Mouse (Mus musculus) neural tube, embryonic 13.5 days (tissue): ENCODE results near the gene Epb42. TPM values are rescaled to one million over a fixed set of nuclear protein-coding genes. Genes with fewer than 3 reads are reported as not detected.
"Not testable (repeated sequence)": the region's sequence is repeated elsewhere in the genome, so short reads cannot be mapped to it uniquely, and the experiment has no call there.

ENCODE experiments used
- ATAC-seq: fragments of 200-750 bp; cut with Nextera tagmentation; 2 replicates; pipeline ENCODE4 v1.8.0; 2017; ENCODE audit warnings: low read depth, mild to moderate bottlenecking, moderate TSS enrichment, moderate library complexity
- H3K27ac ChIP-seq: fragments of 300-500 bp; sonication (generic); replicated peaks from 2 replicates; pipeline ENCODE4 v1.5.1; 2015; ENCODE audit warnings: moderate library complexity, mild to moderate bottlenecking, inconsistent platforms
- H3K27me3 ChIP-seq: fragments of 300-500 bp; sonication (generic); 2 replicates; pipeline ENCODE4 v1.6.1; 2015; ENCODE audit warnings: mild to moderate bottlenecking, inconsistent platforms
- H3K36me3 ChIP-seq: fragments of 300-500 bp; sonication (generic); 2 replicates; pipeline ENCODE4 v1.6.1; 2015; ENCODE audit warnings: mild to moderate bottlenecking, inconsistent platforms
- H3K4me1 ChIP-seq: fragments of 300-500 bp; sonication (generic); replicated peaks from 2 replicates; pipeline ENCODE4 v1.6.1; 2015; ENCODE audit warnings: inconsistent platforms
- H3K4me2 ChIP-seq: fragments of 300-500 bp; sonication (generic); 2 replicates; pipeline ENCODE4 v1.6.1; 2015; ENCODE audit warnings: inconsistent platforms, mild to moderate bottlenecking, moderate library complexity
- H3K4me3 ChIP-seq: fragments of 300-500 bp; sonication (generic); 2 replicates; pipeline ENCODE4 v1.5.1; 2015; ENCODE audit warnings: mild to moderate bottlenecking, inconsistent platforms
- H3K9ac ChIP-seq: fragments of 300-500 bp; sonication (generic); 2 replicates; pipeline ENCODE4 v1.6.1; 2015; ENCODE audit warnings: moderate library complexity, mild to moderate bottlenecking, inconsistent platforms
- H3K9me3 ChIP-seq: fragments of 300-500 bp; sonication (generic); 2 replicates; pipeline ENCODE4 v1.6.1; 2016; ENCODE audit warnings: inconsistent platforms
- WGBS: fragments of 180-500 bp; shearing (Covaris S2); methylation state at CpG from one replicate; pipeline ENCODE4 v1.1.7; 2015; 5-methylcytosine and 5-hydroxymethylcytosine counted together
- polyA plus RNA-seq: library from polyadenylated mRNA; unstranded; fragments of >200 nt; fragmentation: Nextera tagmentation; extraction: Ambion mirVana; gene quantifications from 2 replicates; pipeline ENCODE4 v1.2.1, GENCODE M21; 2015

The Epb42 gene
- polyA plus RNA-seq, 1 experiment from 2014 or later: 1.0 TPM

GRCm38 (mm10) chr2:121041098-121041497 lies 4.2 kb upstream of the Epb42 start:
- no peak overlapping the region for H3K9ac ChIP-seq
- H3K4me3 ChIP-seq: no peak overlapping the region
- H3K27me3 ChIP-seq: no peaks in the 10 kb centered on the region
- no peaks in the 10 kb centered on the region for H3K4me1 ChIP-seq
- no peaks in the 10 kb centered on the region for H3K9me3 ChIP-seq
- no peak for ATAC-seq
- WGBS: 53% methylated on average over 5 of the region's 5 CpGs
- no peak overlapping the region for H3K4me2 ChIP-seq
- H3K27ac ChIP-seq: no peak overlapping the region
- H3K36me3 ChIP-seq: no peaks in the 10 kb centered on the region

GRCm38 (mm10) chr2:121039382-121039781 lies 2.5 kb upstream of the Epb42 start:
- Histone ChIP-seq H3K9ac (no peak overlapping the region), H3K36me3 (no peaks in the 10 kb centered on the region), H3K9me3 (no peaks in the 10 kb centered on the region), H3K27me3 (no peaks in the 10 kb centered on the region), H3K27ac (no peak overlapping the region), H3K4me3 (no peak overlapping the region), H3K4me2 (no peak overlapping the region), H3K4me1 (no peaks in the 10 kb centered on the region)
- ATAC-seq: no peak
- WGBS: 98% methylated on average over 1 of the region's 1 CpGs

- not testable (repeated sequence) for H3K36me3 ChIP-seq, H3K4me1 ChIP-seq, H3K9me3 ChIP-seq, ATAC-seq, H3K9ac ChIP-seq, H3K4me2 ChIP-seq, H3K4me3 ChIP-seq, H3K27ac ChIP-seq, H3K27me3 ChIP-seq
- 100% methylated on average over 1 of the region's 1 CpGs for WGBS
Measured at GRCm38 (mm10) chr2:121038851-121039250, 2.0 kb upstream of the Epb42 start.

GRCm38 (mm10) chr2:121022918-121023317 lies 14.0 kb downstream of the Epb42 start:
- H3K27me3 ChIP-seq: no peaks in the 10 kb centered on the region
- H3K4me2 ChIP-seq: no peak overlapping the region
- no peak overlapping the region for H3K27ac ChIP-seq
- peaks cover 2% of the 10 kb centered on the region for H3K36me3 ChIP-seq
- H3K4me1 ChIP-seq: no peaks in the 10 kb centered on the region
- WGBS: 76% methylated on average over 5 of the region's 5 CpGs
- ATAC-seq: no peak
- no peak overlapping the region for H3K9ac ChIP-seq
- peaks cover under 1% of the 10 kb centered on the region; the same call in 1 of the 2 replicates for H3K9me3 ChIP-seq
- H3K4me3 ChIP-seq: no peak overlapping the region

- no peak for ATAC-seq
- Histone ChIP-seq H3K4me3 (no peak overlapping the region), H3K9me3 (peaks cover 5% of the 10 kb centered on the region; the same call in 1 of the 2 replicates), H3K4me2 (no peak overlapping the region), H3K36me3 (peaks cover 51% of the 10 kb centered on the region), H3K9ac (no peak overlapping the region), H3K27ac (no peak overlapping the region), H3K4me1 (no peaks in the 10 kb centered on the region), H3K27me3 (no peaks in the 10 kb centered on the region)
- WGBS: 87% methylated on average over 1 of the region's 1 CpGs
Measured at GRCm38 (mm10) chr2:121017151-121017550, 19.7 kb downstream of the Epb42 start.

GRCm38 (mm10) chr2:121016226-121016625 lies 20.6 kb downstream of the Epb42 start:
- Histone ChIP-seq H3K4me3 (no peak overlapping the region), H3K4me1 (no peaks in the 10 kb centered on the region), H3K27me3 (no peaks in the 10 kb centered on the region), H3K27ac (no peak overlapping the region), H3K36me3 (peaks cover 60% of the 10 kb centered on the region), H3K4me2 (no peak overlapping the region), H3K9me3 (peaks cover 5% of the 10 kb centered on the region; the same call in 1 of the 2 replicates), H3K9ac (no peak overlapping the region)
- no peak for ATAC-seq
- WGBS: 86% methylated on average over 9 of the region's 9 CpGs

- H3K27me3 ChIP-seq: no peaks in the 10 kb centered on the region
- H3K4me3 ChIP-seq: no peak overlapping the region
- H3K36me3 ChIP-seq: peaks cover 66% of the 10 kb centered on the region
- H3K27ac ChIP-seq: no peak overlapping the region
- 91% methylated on average over 2 of the region's 2 CpGs for WGBS
- ATAC-seq: no peak
- H3K4me1 ChIP-seq: no peaks in the 10 kb centered on the region
- H3K9ac ChIP-seq: no peak overlapping the region
- peaks cover 5% of the 10 kb centered on the region; the same call in 1 of the 2 replicates for H3K9me3 ChIP-seq
- H3K4me2 ChIP-seq: no peak overlapping the region
Measured at GRCm38 (mm10) chr2:121015507-121015906, 21.4 kb downstream of the Epb42 start.

- WGBS: 91% methylated on average over 9 of the region's 9 CpGs
- H3K4me3 ChIP-seq: no peak overlapping the region
- peaks cover 67% of the 10 kb centered on the region for H3K36me3 ChIP-seq
- peaks cover 3% of the 10 kb centered on the region; the same call in 1 of the 2 replicates for H3K9me3 ChIP-seq
- ATAC-seq: no peak
- H3K27me3 ChIP-seq: no peaks in the 10 kb centered on the region
- peaks cover 14% of the 10 kb centered on the region for H3K4me1 ChIP-seq
- H3K9ac ChIP-seq: no peak overlapping the region
- H3K4me2 ChIP-seq: no peak overlapping the region
- H3K27ac ChIP-seq: no peak overlapping the region
Measured at GRCm38 (mm10) chr2:121012676-121013075, 24.2 kb downstream of the Epb42 start.

GRCm38 (mm10) chr2:121009071-121009677 lies 27.7 kb downstream of the Epb42 start:
- ATAC-seq: no peak
- 26% methylated on average over 5 of the region's 5 CpGs for WGBS
- H3K9ac ChIP-seq: peak overlapping the region; percentile 78
- no peak overlapping the region for H3K27ac ChIP-seq
- H3K4me3 ChIP-seq: peak overlapping the region; percentile 71
- H3K4me1 ChIP-seq: peaks cover 14% of the 10 kb centered on the region
- peaks cover 36% of the 10 kb centered on the region for H3K36me3 ChIP-seq
- H3K9me3 ChIP-seq: no peaks in the 10 kb centered on the region
- H3K4me2 ChIP-seq: peak overlapping the region; percentile 90
- H3K27me3 ChIP-seq: no peaks in the 10 kb centered on the region

GRCm38 (mm10) chr2:121008664-121009007 lies 28.2 kb downstream of the Epb42 start:
- Histone ChIP-seq H3K4me2 (peak overlapping the region; percentile 90), H3K27ac (peak overlapping the region; percentile 39; the same call in 1 of the 2 replicates), H3K4me3 (peak overlapping the region; percentile 71), H3K36me3 (peaks cover 32% of the 10 kb centered on the region), H3K9me3 (no peaks in the 10 kb centered on the region), H3K4me1 (peaks cover 14% of the 10 kb centered on the region), H3K27me3 (no peaks in the 10 kb centered on the region), H3K9ac (peak overlapping the region; percentile 78)
- peak; percentile 49 for ATAC-seq
- WGBS: 1% methylated on average over 12 of the region's 12 CpGs

- peaks cover 14% of the 10 kb centered on the region for H3K4me1 ChIP-seq
- H3K36me3 ChIP-seq: peaks cover 29% of the 10 kb centered on the region
- H3K27ac ChIP-seq: peak within 1 kb of the TSS; percentile 57
- H3K9ac ChIP-seq: peak within 1 kb of the TSS; percentile 78
- no peaks in the 10 kb centered on the region for H3K27me3 ChIP-seq
- 2% methylated on average over 34 of the region's 34 CpGs for WGBS
- peak; percentile 98 for ATAC-seq
- H3K9me3 ChIP-seq: no peaks in the 10 kb centered on the region
- H3K4me3 ChIP-seq: peak within 1 kb of the TSS; percentile 71
- peak within 1 kb of the TSS; percentile 90 for H3K4me2 ChIP-seq
Measured at GRCm38 (mm10) chr2:121007925-121008663, 28.8 kb downstream of the Epb42 start, which contains the start of gene Ccndbp1. Gene Ccndbp1 (plus strand): TSS chr2:121008403.

- no peak for ATAC-seq
- Histone ChIP-seq H3K36me3 (peaks cover 18% of the 10 kb centered on the region), H3K9me3 (no peaks in the 10 kb centered on the region), H3K4me2 (no peak overlapping the region), H3K27me3 (no peaks in the 10 kb centered on the region), H3K4me1 (peaks cover 14% of the 10 kb centered on the region), H3K4me3 (no peak overlapping the region), H3K27ac (no peak overlapping the region), H3K9ac (no peak overlapping the region)
- WGBS: 92% methylated on average over 1 of the region's 1 CpGs
Measured at GRCm38 (mm10) chr2:121006986-121007385, 29.9 kb downstream of the Epb42 start.
